Mouse (Mus musculus): ENCODE results near the gene Soat1. TPM values are rescaled to one million over a fixed set of nuclear protein-coding genes. Genes with fewer than 3 reads are reported as not detected.

Gene Soat1
- total RNA-seq, 1 experiment from 2014 or later: 142 TPM

- no peak for ATAC-seq (replicated peaks; ENCODE audit: insufficient number of reproducible peaks, low FRiP score, low TSS enrichment, poor library complexity, severe bottlenecking)
Observed at GRCm38 (mm10) chr1:156470557-156470956, 3.6 kb downstream of the Soat1 start.

GRCm38 (mm10) chr1:156468576-156468975, 5.6 kb downstream of the Soat1 start:
- no peak for ATAC-seq (replicated peaks; ENCODE audit: insufficient number of reproducible peaks, low FRiP score, low TSS enrichment, poor library complexity, severe bottlenecking)

- ATAC-seq (replicated peaks; ENCODE audit: insufficient number of reproducible peaks, low FRiP score, low TSS enrichment, poor library complexity, severe bottlenecking): 0 out of 2 replicates have a peak, but pooled peaks have one; percentile 19
Observed at GRCm38 (mm10) chr1:156467655-156468255, 6.4 kb downstream of the Soat1 start.

GRCm38 (mm10) chr1:156464963-156465362, 9.2 kb downstream of the Soat1 start:
- ATAC-seq (replicated peaks; ENCODE audit: insufficient number of reproducible peaks, low FRiP score, low TSS enrichment, poor library complexity, severe bottlenecking): no peak

GRCm38 (mm10) chr1:156463981-156464853, 9.9 kb downstream of the Soat1 start:
- ATAC-seq (replicated peaks; ENCODE audit: insufficient number of reproducible peaks, low FRiP score, low TSS enrichment, poor library complexity, severe bottlenecking): no peak

- ATAC-seq (replicated peaks; ENCODE audit: insufficient number of reproducible peaks, low FRiP score, low TSS enrichment, poor library complexity, severe bottlenecking): no peak
Observed at GRCm38 (mm10) chr1:156462273-156462991, 11.7 kb downstream of the Soat1 start.

GRCm38 (mm10) chr1:156461036-156461435, 13.1 kb downstream of the Soat1 start:
- no peak for ATAC-seq (replicated peaks; ENCODE audit: insufficient number of reproducible peaks, low FRiP score, low TSS enrichment, poor library complexity, severe bottlenecking)

- no peak for ATAC-seq (replicated peaks; ENCODE audit: insufficient number of reproducible peaks, low FRiP score, low TSS enrichment, poor library complexity, severe bottlenecking)
Observed at GRCm38 (mm10) chr1:156460216-156460615, 13.9 kb downstream of the Soat1 start.

GRCm38 (mm10) chr1:156459690-156460089, 14.4 kb downstream of the Soat1 start:
- peak; percentile 90 for ATAC-seq (replicated peaks; ENCODE audit: insufficient number of reproducible peaks, low FRiP score, low TSS enrichment, poor library complexity, severe bottlenecking)

- ATAC-seq (replicated peaks; ENCODE audit: insufficient number of reproducible peaks, low FRiP score, low TSS enrichment, poor library complexity, severe bottlenecking): no peak
Observed at GRCm38 (mm10) chr1:156458391-156459060, 15.6 kb downstream of the Soat1 start.

- no peak for ATAC-seq (replicated peaks; ENCODE audit: insufficient number of reproducible peaks, low FRiP score, low TSS enrichment, poor library complexity, severe bottlenecking)
Observed at GRCm38 (mm10) chr1:156455005-156455758, 18.9 kb downstream of the Soat1 start.

- no peak for ATAC-seq (replicated peaks; ENCODE audit: insufficient number of reproducible peaks, low FRiP score, low TSS enrichment, poor library complexity, severe bottlenecking)
Observed at GRCm38 (mm10) chr1:156454384-156454783, 19.7 kb downstream of the Soat1 start.

GRCm38 (mm10) chr1:156453876-156454275, 20.3 kb downstream of the Soat1 start:
- no peak for ATAC-seq (replicated peaks; ENCODE audit: insufficient number of reproducible peaks, low FRiP score, low TSS enrichment, poor library complexity, severe bottlenecking)

GRCm38 (mm10) chr1:156450478-156450877, 23.7 kb downstream of the Soat1 start:
- ATAC-seq (replicated peaks; ENCODE audit: insufficient number of reproducible peaks, low FRiP score, low TSS enrichment, poor library complexity, severe bottlenecking): no peak

GRCm38 (mm10) chr1:156449691-156450090, 24.4 kb downstream of the Soat1 start:
- ATAC-seq (replicated peaks; ENCODE audit: insufficient number of reproducible peaks, low FRiP score, low TSS enrichment, poor library complexity, severe bottlenecking): no peak

- ATAC-seq (replicated peaks; ENCODE audit: insufficient number of reproducible peaks, low FRiP score, low TSS enrichment, poor library complexity, severe bottlenecking): no peak
Observed at GRCm38 (mm10) chr1:156449089-156449488, 25.0 kb downstream of the Soat1 start.

GRCm38 (mm10) chr1:156445049-156445448, 29.1 kb downstream of the Soat1 start:
- ATAC-seq (replicated peaks; ENCODE audit: insufficient number of reproducible peaks, low FRiP score, low TSS enrichment, poor library complexity, severe bottlenecking): no peak

- ATAC-seq (replicated peaks; ENCODE audit: insufficient number of reproducible peaks, low FRiP score, low TSS enrichment, poor library complexity, severe bottlenecking): no peak
Observed at GRCm38 (mm10) chr1:156442776-156443175, 31.4 kb downstream of the Soat1 start.

All from monocyte, adult 5-6 weeks (primary cell).